Mouse (Mus musculus) liver, adult 2 months (tissue): Measurements from ENCODE around the gene Naa11.

Experiments used
- CTCF ChIP-seq: fragments of 200-500 bp; IDR thresholded peaks from 2 replicates; pipeline ENCODE4 v1.5.1; 2011; ENCODE audit warnings: low read depth, low read length, control low read depth
- POLR2A ChIP-seq: fragments of 200-500 bp; IDR thresholded peaks from 2 replicates; pipeline ENCODE4 v1.6.1; 2011; ENCODE audit warnings: low read length, control low read depth; ENCODE audit not compliant: insufficient read depth; ENCODE audit errors: extremely low read depth

- no peak for TF ChIP-seq POLR2A
- no peak for TF ChIP-seq CTCF
These were observed 4.6 kb downstream of the Naa11 start for GRCm38 (mm10) chr5:97387622-97388021.
